Mouse (Mus musculus): Measurements from ENCODE around the gene Gm43064.
"Not testable (repeated sequence)": the region's sequence is repeated elsewhere in the genome, so short reads cannot be mapped to it uniquely, and the experiment has no call there.

Gene Gm43064

GRCm38 (mm10) chr3:103799507-103799906 is 9.9 kb upstream of the Gm43064 start:
- DNase-seq (ENCODE audit: low read depth, low spot score), result no peak

DNA sequence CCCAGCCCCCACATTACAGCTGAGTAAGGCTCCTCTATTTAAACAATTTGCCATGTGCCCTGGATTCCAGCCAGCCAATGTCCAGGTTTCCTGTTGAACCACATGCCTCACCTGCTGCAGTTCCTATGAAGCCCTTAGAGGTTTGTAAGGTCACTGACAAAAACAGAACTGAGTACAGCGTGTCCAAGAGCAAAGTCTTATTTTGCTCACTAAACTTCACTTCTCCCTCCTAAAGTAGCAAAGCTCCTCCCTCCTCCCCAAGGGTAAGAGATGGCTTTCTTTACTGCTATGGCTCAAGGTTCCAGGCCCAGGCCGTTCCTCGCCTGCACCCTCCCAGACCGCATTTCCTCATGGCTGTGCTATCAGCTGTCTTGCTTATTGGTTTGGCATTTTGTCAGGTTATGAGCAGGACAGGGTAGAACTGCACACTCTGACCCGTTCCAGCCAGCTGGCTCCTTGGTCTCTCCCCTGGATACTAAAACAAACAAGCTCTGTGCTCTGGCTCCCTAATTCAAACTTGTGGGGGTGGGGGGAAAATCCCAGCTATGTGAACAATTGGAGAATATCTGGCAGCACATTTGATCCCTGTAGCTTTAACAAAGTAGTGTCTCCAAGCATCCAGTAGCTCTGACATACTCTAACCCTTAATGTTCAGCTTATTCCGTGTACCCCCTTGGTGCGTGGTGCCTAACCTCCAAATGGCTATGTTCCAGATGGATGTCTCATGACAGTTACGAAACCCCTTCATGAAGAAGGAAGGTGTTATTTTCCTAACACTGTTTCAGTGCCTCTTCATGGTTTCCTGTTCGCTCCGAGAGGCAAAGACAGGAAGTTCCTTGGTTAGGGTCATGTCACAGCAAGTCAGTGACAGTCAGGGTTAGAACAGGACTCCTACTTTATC is 7.5 kb upstream of the Gm43064 start:
- no peak for DNase-seq (ENCODE audit: low read depth, low spot score)

- no peak for DNase-seq (ENCODE audit: low read depth, low spot score)
Measured at GRCm38 (mm10) chr3:103802861-103803260, 6.5 kb upstream of the Gm43064 start.

GRCm38 (mm10) chr3:103805671-103806070 is 3.7 kb upstream of the Gm43064 start:
- no peak for DNase-seq (ENCODE audit: low read depth, low spot score)

- DNase-seq (ENCODE audit: low read depth, low spot score), result no peak
Measured at GRCm38 (mm10) chr3:103809799-103810150, 402 bp downstream of the Gm43064 start.

GRCm38 (mm10) chr3:103810967-103811366 is 1.6 kb downstream of the Gm43064 start:
- DNase-seq (ENCODE audit: low read depth, low spot score), result no peak

DNA sequence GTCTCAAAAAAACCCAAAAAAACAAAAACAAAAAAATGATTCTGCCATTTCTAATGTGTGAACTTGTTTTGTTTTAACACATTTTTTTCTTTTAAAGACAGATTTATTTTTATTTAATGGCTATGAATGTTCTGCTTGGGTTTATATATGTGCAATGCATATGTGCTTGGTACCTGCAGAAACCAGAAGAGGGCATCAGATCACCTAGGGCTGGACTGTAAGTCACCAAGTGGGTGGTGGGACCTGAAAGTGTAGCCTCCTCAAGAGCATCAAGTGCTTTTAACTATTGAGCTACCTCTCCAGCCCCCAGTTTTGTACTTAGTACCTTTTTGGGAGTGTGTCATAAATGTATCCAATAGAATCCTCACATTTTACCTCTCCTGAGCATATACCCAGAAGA is 18.2 kb downstream of the Gm43064 start:
- no peak for DNase-seq (ENCODE audit: low read depth, low spot score)

DNA sequence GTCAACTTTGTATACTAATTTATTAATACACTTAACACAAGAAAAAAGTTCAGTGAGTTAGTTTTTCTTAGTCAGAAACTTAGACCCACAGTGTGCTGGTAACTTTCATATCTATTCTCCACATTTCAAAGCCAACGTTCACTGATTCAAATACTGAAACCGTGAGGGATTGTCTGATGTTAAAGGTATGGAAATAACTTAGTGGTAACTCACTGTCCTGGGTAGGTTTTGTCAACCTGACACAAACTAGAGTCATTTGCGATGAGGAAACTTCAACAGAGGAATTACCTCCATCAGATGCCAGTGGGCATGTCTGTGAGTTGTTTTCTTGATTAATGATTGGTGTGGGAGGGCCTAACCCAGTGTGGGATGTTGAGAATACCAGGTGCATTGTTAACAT is 19.7 kb downstream of the Gm43064 start:
- DNase-seq (ENCODE audit: low read depth, low spot score), result no peak

DNA sequence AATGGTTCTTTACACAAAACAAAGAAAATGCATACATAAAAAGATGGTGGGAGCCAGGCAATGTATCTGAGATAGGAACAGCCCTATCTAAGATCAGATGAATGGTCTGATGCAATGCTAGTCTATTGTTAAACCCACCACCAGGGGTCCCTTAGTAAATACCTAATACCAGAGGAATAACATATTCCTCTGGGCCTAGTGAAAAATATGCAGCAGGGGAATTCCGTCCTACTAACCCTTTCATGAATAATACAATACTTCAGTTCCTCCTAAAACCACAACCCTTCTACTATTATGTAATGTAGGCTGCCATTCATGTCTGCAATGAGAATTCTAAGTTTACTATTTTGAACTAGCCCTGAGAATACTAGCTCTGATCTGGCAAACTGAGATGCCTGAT is 21.3 kb downstream of the Gm43064 start:
- DNase-seq (ENCODE audit: low read depth, low spot score), result not testable (repeated sequence)

GRCm38 (mm10) chr3:103831146-103831545 is 21.8 kb downstream of the Gm43064 start:
- DNase-seq (ENCODE audit: low read depth, low spot score), result no peak

- DNase-seq (ENCODE audit: low read depth, low spot score), result no peak
Measured at GRCm38 (mm10) chr3:103832426-103832825, 23.1 kb downstream of the Gm43064 start, which contains the start of gene Bcl2l15. Gene Bcl2l15, plus strand, starts transcription at chr3:103832601.

- no peak for DNase-seq (ENCODE audit: low read depth, low spot score)
Measured at GRCm38 (mm10) chr3:103834001-103834400, 24.6 kb downstream of the Gm43064 start.

GRCm38 (mm10) chr3:103835272-103835950 is 26.0 kb downstream of the Gm43064 start:
- no peak for DNase-seq (ENCODE audit: low read depth, low spot score)

- DNase-seq (ENCODE audit: low read depth, low spot score), result no peak
Measured at GRCm38 (mm10) chr3:103835951-103836310, 26.6 kb downstream of the Gm43064 start.

DNA sequence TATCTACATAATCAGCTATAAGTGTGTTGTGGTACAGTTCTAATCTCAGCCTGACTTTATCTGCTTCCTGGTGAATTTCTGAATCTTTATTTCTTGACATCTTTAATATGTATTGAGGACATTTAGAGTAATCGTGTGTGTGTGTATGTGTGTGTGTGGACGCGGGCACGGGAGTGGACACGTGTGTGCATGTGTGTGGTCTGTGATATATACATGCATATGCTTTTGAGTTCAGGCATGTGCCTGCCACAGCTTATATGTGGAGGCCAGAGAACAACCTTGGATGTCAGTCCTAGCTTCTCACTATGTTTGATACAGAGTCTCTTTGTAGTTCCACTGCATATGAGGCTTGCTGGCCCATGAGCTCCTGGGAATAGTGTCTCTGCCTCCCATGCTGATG is 27.1 kb downstream of the Gm43064 start:
- DNase-seq (ENCODE audit: low read depth, low spot score), result no peak

DNA sequence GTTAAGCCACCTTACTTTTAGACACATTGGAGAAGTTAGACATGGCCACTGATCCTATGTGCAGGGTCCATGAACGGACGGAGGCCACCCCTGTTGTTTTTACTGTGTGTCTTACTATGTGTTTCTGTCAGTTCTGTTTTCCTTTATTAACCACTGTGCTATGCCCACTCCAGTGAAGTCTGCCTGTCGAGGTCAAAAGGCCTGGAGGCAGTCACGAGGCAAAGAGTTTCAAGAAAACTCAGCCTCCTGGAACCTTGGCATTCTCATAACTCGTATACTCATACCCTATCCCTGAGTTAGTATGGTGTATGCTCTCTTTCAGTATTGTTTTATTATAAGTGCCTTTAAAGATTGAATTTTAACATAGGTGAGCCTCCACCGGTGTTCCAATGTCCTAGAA is 30.3 kb downstream of the Gm43064 start:
- DNase-seq (ENCODE audit: low read depth, low spot score), result no peak

GRCm38 (mm10) chr3:103840195-103840594 is 30.8 kb downstream of the Gm43064 start:
- DNase-seq (ENCODE audit: low read depth, low spot score), result not testable (repeated sequence)

- DNase-seq (ENCODE audit: low read depth, low spot score), result not testable (repeated sequence)
Measured at GRCm38 (mm10) chr3:103840946-103841345, 31.6 kb downstream of the Gm43064 start.

- no peak for DNase-seq (ENCODE audit: low read depth, low spot score)
Measured at GRCm38 (mm10) chr3:103850644-103851363, 41.4 kb downstream of the Gm43064 start.

- no peak for DNase-seq (ENCODE audit: low read depth, low spot score)
Measured at GRCm38 (mm10) chr3:103851481-103851880, 42.1 kb downstream of the Gm43064 start.

DNA sequence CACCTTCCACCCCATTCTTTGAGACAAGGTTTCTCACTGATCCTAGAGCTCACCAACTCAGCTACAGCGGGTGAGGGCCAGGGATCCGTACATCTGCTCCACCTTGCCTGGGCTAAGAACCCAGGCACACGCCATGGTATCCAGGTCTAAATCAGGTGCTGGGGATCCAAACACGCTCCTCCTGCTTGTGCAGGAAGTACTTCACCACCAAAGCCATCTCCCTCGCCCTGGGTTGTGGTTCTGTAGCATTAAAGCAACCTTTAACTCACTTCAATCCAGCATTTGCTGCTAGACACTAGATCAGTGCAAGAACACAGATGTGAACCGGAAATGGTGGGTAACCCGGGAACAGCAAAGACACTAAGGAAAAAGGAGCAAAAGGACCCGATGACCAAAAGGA is 42.5 kb downstream of the Gm43064 start:
- DNase-seq (ENCODE audit: low read depth, low spot score), result no peak

GRCm38 (mm10) chr3:103852565-103853299 is 43.4 kb downstream of the Gm43064 start:
- DNase-seq (ENCODE audit: low read depth, low spot score), result peak; percentile 31

Data from mesoderm, embryonic 11.5 days (tissue).